Mouse (Mus musculus) stomach, embryonic 14.5 days (tissue): ENCODE measurements around the gene Trim8. TPM values are rescaled to one million over a fixed set of nuclear protein-coding genes. Genes with fewer than 3 reads are reported as not detected.
A peak's percentile ranks its signal among the peaks of the same experiment; 100 is the strongest.

ENCODE experiments used
- ATAC-seq: fragments of 200-750 bp; cut with Nextera tagmentation; 2 replicates; pipeline ENCODE4 v1.8.0; 2017; ENCODE audit warnings: low read depth, moderate TSS enrichment; ENCODE audit not compliant: insufficient number of reproducible peaks, insufficient read depth, low FRiP score
- H3K27ac ChIP-seq: fragments of 300-500 bp; sonication (generic); 2 replicates; pipeline ENCODE4 v1.5.1; 2014; ENCODE audit warnings: mild to moderate bottlenecking, low read length, moderate library complexity, mixed read lengths
- H3K27me3 ChIP-seq: fragments of 300-500 bp; sonication (generic); 2 replicates; pipeline ENCODE4 v1.6.1; 2014; ENCODE audit warnings: low read length, control low read depth, mixed read lengths; ENCODE audit not compliant: control insufficient read depth, insufficient read depth
- H3K36me3 ChIP-seq: fragments of 300-500 bp; sonication (generic); 2 replicates; pipeline ENCODE4 v1.6.1; 2014; ENCODE audit warnings: mild to moderate bottlenecking, control low read depth, low read length, moderate library complexity, mixed read lengths; ENCODE audit not compliant: control insufficient read depth, insufficient read depth
- H3K4me1 ChIP-seq: fragments of 300-500 bp; sonication (generic); 2 replicates; pipeline ENCODE4 v1.6.1; 2014; ENCODE audit warnings: low read length, control low read depth, mixed read lengths; ENCODE audit not compliant: control insufficient read depth, insufficient read depth
- H3K4me2 ChIP-seq: fragments of 300-500 bp; sonication (generic); replicated peaks from 2 replicates; pipeline ENCODE4 v1.6.1; 2014; ENCODE audit warnings: low read depth, low read length, control low read depth
- H3K4me3 ChIP-seq: fragments of 300-500 bp; sonication (generic); 2 replicates; pipeline ENCODE4 v1.5.1; 2014; ENCODE audit warnings: low read depth, low read length, control low read depth
- H3K9ac ChIP-seq: fragments of 300-500 bp; sonication (generic); replicated peaks from 2 replicates; pipeline ENCODE4 v1.6.1; 2014; ENCODE audit warnings: low read depth, mild to moderate bottlenecking, control low read depth, low read length, moderate library complexity, mixed read lengths
- H3K9me3 ChIP-seq: fragments of 300-500 bp; sonication (generic); 2 replicates; pipeline ENCODE4 v1.6.1; 2016; ENCODE audit warnings: low read depth, low read length, control low read depth; ENCODE audit not compliant: control insufficient read depth
- WGBS: fragments of 180-500 bp; shearing (Covaris S2); extraction: QIAGEN DNeasy Blood & Tissue Kit; methylation state at CpG from one replicate; pipeline ENCODE4 v1.1.7; 2014; 5-methylcytosine and 5-hydroxymethylcytosine counted together
- polyA plus RNA-seq: library from polyadenylated mRNA; unstranded; fragments of >200 nt; fragmentation: Nextera tagmentation; extraction: Ambion mirVana; gene quantifications from 2 replicates; pipeline ENCODE4 v1.2.1, GENCODE M21; 2014

Trim8 gene
- polyA plus RNA-seq, 1 experiment from 2014 or later: 22.3 TPM

- Histone ChIP-seq H3K4me1 (peaks cover 31% of the 10 kb centered on the region; the same call in 1 of the 2 replicates), H3K27me3 (no peaks in the 10 kb centered on the region), H3K9me3 (no peaks in the 10 kb centered on the region), H3K27ac (no peak overlapping the region), H3K4me2 (no peak overlapping the region), H3K9ac (no peak overlapping the region), H3K36me3 (peaks cover 30% of the 10 kb centered on the region), H3K4me3 (no peak overlapping the region)
- no peak for ATAC-seq
- 80% methylated on average over 5 of the region's 5 CpGs for WGBS
These were observed 43.7 kb upstream of the Trim8 start for GRCm38 (mm10) chr19:46457798-46458197.

GRCm38 (mm10) chr19:46459256-46459655, 42.2 kb upstream of the Trim8 start:
- Histone ChIP-seq H3K27ac (no peak overlapping the region), H3K4me1 (peaks cover 22% of the 10 kb centered on the region; the same call in 1 of the 2 replicates), H3K9me3 (no peaks in the 10 kb centered on the region), H3K4me2 (no peak overlapping the region), H3K27me3 (no peaks in the 10 kb centered on the region), H3K4me3 (no peak overlapping the region), H3K36me3 (peaks cover 24% of the 10 kb centered on the region), H3K9ac (no peak overlapping the region)
- no peak for ATAC-seq
- WGBS: 78% methylated on average over 10 of the region's 10 CpGs

- Histone ChIP-seq H3K4me3 (no peak overlapping the region), H3K9me3 (no peaks in the 10 kb centered on the region), H3K27ac (no peak overlapping the region), H3K27me3 (no peaks in the 10 kb centered on the region), H3K4me1 (peaks cover 15% of the 10 kb centered on the region; the same call in 1 of the 2 replicates), H3K4me2 (no peak overlapping the region), H3K9ac (no peak overlapping the region), H3K36me3 (peaks cover 24% of the 10 kb centered on the region)
- no peak for ATAC-seq
- WGBS: 92% methylated on average over 2 of the region's 2 CpGs
These were observed 41.6 kb upstream of the Trim8 start for GRCm38 (mm10) chr19:46459889-46460288.

- Histone ChIP-seq H3K4me3 (no peak overlapping the region), H3K9me3 (no peaks in the 10 kb centered on the region), H3K9ac (no peak overlapping the region), H3K36me3 (peaks cover 24% of the 10 kb centered on the region), H3K27me3 (no peaks in the 10 kb centered on the region), H3K4me2 (no peak overlapping the region), H3K4me1 (no peaks in the 10 kb centered on the region), H3K27ac (no peak overlapping the region)
- ATAC-seq: no peak
- WGBS: 76% methylated on average over 3 of the region's 3 CpGs
These were observed 38.9 kb upstream of the Trim8 start for GRCm38 (mm10) chr19:46462574-46462973.

- Histone ChIP-seq H3K27me3 (no peaks in the 10 kb centered on the region), H3K4me1 (no peaks in the 10 kb centered on the region), H3K9me3 (no peaks in the 10 kb centered on the region), H3K4me2 (no peak overlapping the region), H3K36me3 (peaks cover 18% of the 10 kb centered on the region; the same call in 1 of the 2 replicates), H3K4me3 (no peak overlapping the region), H3K27ac (no peak overlapping the region), H3K9ac (no peak overlapping the region)
- no peak for ATAC-seq
- WGBS: 98% methylated on average over 4 of the region's 4 CpGs
These were observed 38.1 kb upstream of the Trim8 start for GRCm38 (mm10) chr19:46463446-46463845.

GRCm38 (mm10) chr19:46466160-46466559, 35.3 kb upstream of the Trim8 start:
- no peak overlapping the region for H3K4me2 ChIP-seq
- ATAC-seq: no peak
- peaks cover 7% of the 10 kb centered on the region; the same call in 1 of the 2 replicates for H3K36me3 ChIP-seq
- H3K9ac ChIP-seq: no peak overlapping the region
- no peak overlapping the region for H3K4me3 ChIP-seq
- WGBS: 73% methylated on average over 6 of the region's 6 CpGs
- no peaks in the 10 kb centered on the region for H3K27me3 ChIP-seq
- H3K4me1 ChIP-seq: peaks cover 11% of the 10 kb centered on the region
- no peak overlapping the region for H3K27ac ChIP-seq
- H3K9me3 ChIP-seq: no peaks in the 10 kb centered on the region

- H3K4me2 ChIP-seq: no peak overlapping the region
- no peaks in the 10 kb centered on the region for H3K9me3 ChIP-seq
- no peak overlapping the region for H3K4me3 ChIP-seq
- H3K9ac ChIP-seq: no peak overlapping the region
- H3K4me1 ChIP-seq: peaks cover 20% of the 10 kb centered on the region
- 74% methylated on average over 3 of the region's 3 CpGs for WGBS
- no peak overlapping the region for H3K27ac ChIP-seq
- no peak for ATAC-seq
- H3K36me3 ChIP-seq: peaks cover 7% of the 10 kb centered on the region; the same call in 1 of the 2 replicates
- H3K27me3 ChIP-seq: no peaks in the 10 kb centered on the region
These were observed 34.4 kb upstream of the Trim8 start for GRCm38 (mm10) chr19:46467051-46467503.

- ATAC-seq: 0 out of 2 replicates have a peak, but pooled peaks have one; percentile 33
- Histone ChIP-seq H3K27me3 (no peaks in the 10 kb centered on the region), H3K36me3 (peaks cover 15% of the 10 kb centered on the region), H3K9me3 (no peaks in the 10 kb centered on the region), H3K4me3 (no peak overlapping the region), H3K4me2 (no peak overlapping the region), H3K27ac (peak overlapping the region; percentile 56), H3K9ac (no peak overlapping the region), H3K4me1 (peaks cover 23% of the 10 kb centered on the region)
- 18% methylated on average over 17 of the region's 17 CpGs for WGBS
These were observed 30.9 kb upstream of the Trim8 start for GRCm38 (mm10) chr19:46470364-46471240.
